Mouse (Mus musculus) forebrain, embryonic 15.5 days (tissue): ENCODE data around the gene Prkg1. TPM values are rescaled to one million over a fixed set of nuclear protein-coding genes. Genes with fewer than 3 reads are reported as not detected.

Experiments used
- ATAC-seq: fragments of 200-750 bp; cut with Nextera tagmentation; replicated peaks from 2 replicates; pipeline ENCODE4 v1.8.0; 2017; ENCODE audit warnings: mild to moderate bottlenecking, moderate TSS enrichment, moderate library complexity
- H3K27ac ChIP-seq: fragments of 300-500 bp; sonication (generic); replicated peaks from 2 replicates; pipeline ENCODE4 v1.5.1; 2015; ENCODE audit warnings: mild to moderate bottlenecking, inconsistent platforms
- H3K27me3 ChIP-seq: fragments of 300-500 bp; sonication (generic); 2 replicates; pipeline ENCODE4 v1.6.1; 2015; ENCODE audit warnings: inconsistent platforms
- H3K36me3 ChIP-seq: fragments of 300-500 bp; sonication (generic); 2 replicates; pipeline ENCODE4 v1.6.1; 2015; ENCODE audit warnings: mild to moderate bottlenecking, inconsistent platforms
- H3K4me1 ChIP-seq: fragments of 300-500 bp; sonication (generic); 2 replicates; pipeline ENCODE4 v1.6.1; 2015; ENCODE audit warnings: inconsistent platforms
- H3K4me2 ChIP-seq: fragments of 300-500 bp; sonication (generic); replicated peaks from 2 replicates; pipeline ENCODE4 v1.6.1; 2015; ENCODE audit warnings: mild to moderate bottlenecking, inconsistent platforms
- H3K4me3 ChIP-seq: fragments of 300-500 bp; sonication (generic); 2 replicates; pipeline ENCODE4 v1.5.1; 2015; ENCODE audit warnings: mild to moderate bottlenecking, inconsistent platforms
- H3K9ac ChIP-seq: fragments of 300-500 bp; sonication (generic); replicated peaks from 2 replicates; pipeline ENCODE4 v1.6.1; 2015; ENCODE audit warnings: mild to moderate bottlenecking, inconsistent platforms
- H3K9me3 ChIP-seq: fragments of 300-500 bp; sonication (generic); 2 replicates; pipeline ENCODE4 v1.6.1; 2016; ENCODE audit warnings: inconsistent platforms
- WGBS: fragments of 180-500 bp; shearing (Covaris S2); methylation state at CpG from one replicate; pipeline ENCODE4 v1.1.7; 2015; ENCODE audit warnings: mixed read lengths; 5-methylcytosine and 5-hydroxymethylcytosine counted together
- polyA plus RNA-seq: library from polyadenylated mRNA; unstranded; fragments of >200 nt; fragmentation: Nextera tagmentation; extraction: Ambion mirVana; gene quantifications from 2 replicates; pipeline ENCODE4 v1.2.1, GENCODE M21; 2015

Prkg1 gene
- polyA plus RNA-seq, 1 experiment from 2014 or later, result 2.2 TPM

DNA sequence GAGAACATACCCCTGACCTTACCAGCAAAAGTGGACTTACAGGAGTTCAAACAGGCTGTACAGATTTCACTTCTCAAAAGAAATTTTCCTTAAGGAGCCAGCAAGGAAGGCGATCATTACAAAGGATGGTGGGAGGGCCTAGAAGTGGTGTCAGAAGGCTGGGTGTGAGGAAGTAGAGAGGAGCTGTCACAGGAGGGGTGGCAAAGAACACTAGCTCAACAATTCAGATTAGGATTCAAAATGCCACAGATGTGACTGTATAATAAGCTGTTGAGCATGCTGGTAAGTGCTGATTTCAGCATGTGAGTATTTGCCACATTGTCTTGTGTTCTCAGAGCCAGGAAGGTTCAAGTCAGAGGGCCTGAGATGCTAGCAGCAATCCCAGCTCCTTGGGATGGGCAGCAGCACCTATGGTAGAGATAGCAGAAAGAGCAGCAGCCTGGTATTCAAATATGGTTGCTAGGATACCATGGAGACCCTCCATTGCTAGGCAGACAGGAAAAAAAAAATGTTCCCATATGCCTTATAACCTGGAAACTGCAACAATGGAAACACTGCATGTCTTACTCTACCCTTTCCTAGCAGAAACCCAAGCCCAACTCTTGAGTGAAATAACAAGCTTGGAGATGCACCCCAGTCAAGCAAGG lies 106.0 kb downstream of the Prkg1 start:
- no peak overlapping the region for H3K27ac ChIP-seq
- no peak overlapping the region for H3K9ac ChIP-seq
- no peaks in the 10 kb centered on the region for H3K36me3 ChIP-seq
- H3K4me1 ChIP-seq, result peaks cover 13% of the 10 kb centered on the region
- H3K4me3 ChIP-seq, result no peak overlapping the region
- H3K27me3 ChIP-seq, result no peaks in the 10 kb centered on the region
- no peaks in the 10 kb centered on the region for H3K9me3 ChIP-seq
- H3K4me2 ChIP-seq, result no peak overlapping the region
- no peak; the same call in 1 of the 2 replicates for ATAC-seq
- WGBS, result 61% methylated on average over 1 of the region's 1 CpGs

DNA sequence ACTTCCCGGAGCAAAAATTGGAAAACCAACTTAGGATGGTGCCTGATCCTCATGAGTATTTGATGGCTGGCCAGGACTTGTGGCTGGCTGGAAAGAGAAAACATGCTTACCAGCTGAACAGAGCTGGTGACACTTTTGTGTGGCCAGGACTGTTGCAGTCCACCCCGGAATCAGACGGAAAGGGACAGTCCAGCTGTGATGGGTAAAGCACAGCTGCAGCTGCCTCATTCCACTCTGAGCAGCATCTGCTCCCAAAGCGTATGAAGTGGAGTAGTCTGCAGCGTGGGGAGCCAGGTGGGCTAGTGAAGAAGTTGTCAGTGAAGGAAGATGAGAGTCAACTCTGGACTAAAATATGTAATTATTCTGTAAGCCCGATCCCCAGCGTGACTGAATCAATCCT lies 108.6 kb downstream of the Prkg1 start:
- Histone ChIP-seq H3K4me2 (no peak overlapping the region), H3K9ac (no peak overlapping the region), H3K9me3 (no peaks in the 10 kb centered on the region), H3K4me3 (no peak overlapping the region), H3K36me3 (no peaks in the 10 kb centered on the region), H3K27ac (no peak overlapping the region), H3K4me1 (peaks cover 6% of the 10 kb centered on the region; the same call in 1 of the 2 replicates), H3K27me3 (no peaks in the 10 kb centered on the region)
- 83% methylated on average over 7 of the region's 7 CpGs for WGBS
- ATAC-seq, result peak; percentile 63; the same call in 1 of the 2 replicates

DNA sequence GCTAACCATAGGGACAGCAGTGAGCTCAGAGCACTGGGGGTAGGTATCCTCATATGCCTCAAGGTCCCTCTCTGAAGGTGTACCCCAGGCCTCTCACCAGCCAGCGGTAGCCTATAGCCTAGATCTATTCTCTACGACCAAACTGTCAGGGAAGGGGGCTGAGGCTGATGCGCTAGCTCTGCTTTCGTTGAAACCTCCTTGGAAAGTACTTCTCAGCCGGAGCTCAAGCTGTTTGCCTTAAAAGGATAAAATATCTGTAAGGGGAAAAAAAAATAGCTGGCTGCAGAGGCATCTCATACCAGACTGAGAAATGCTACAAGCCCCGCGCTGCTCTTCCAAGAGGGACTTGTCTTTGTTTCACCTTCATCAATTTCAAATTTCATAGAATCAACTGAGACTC lies 109.0 kb downstream of the Prkg1 start:
- ATAC-seq, result no peak
- no peaks in the 10 kb centered on the region for H3K9me3 ChIP-seq
- no peak overlapping the region for H3K9ac ChIP-seq
- WGBS, result 79% methylated on average over 7 of the region's 7 CpGs
- H3K27me3 ChIP-seq, result no peaks in the 10 kb centered on the region
- H3K4me1 ChIP-seq, result peaks cover 6% of the 10 kb centered on the region; the same call in 1 of the 2 replicates
- H3K36me3 ChIP-seq, result no peaks in the 10 kb centered on the region
- no peak overlapping the region for H3K4me3 ChIP-seq
- H3K4me2 ChIP-seq, result no peak overlapping the region
- no peak overlapping the region for H3K27ac ChIP-seq

GRCm38 (mm10) chr19:31654022-31654421 lies 110.8 kb downstream of the Prkg1 start:
- no peak for ATAC-seq
- Histone ChIP-seq H3K36me3 (no peaks in the 10 kb centered on the region), H3K4me3 (no peak overlapping the region), H3K27me3 (no peaks in the 10 kb centered on the region), H3K4me2 (no peak overlapping the region), H3K27ac (no peak overlapping the region), H3K4me1 (peaks cover 4% of the 10 kb centered on the region; the same call in 1 of the 2 replicates), H3K9me3 (no peaks in the 10 kb centered on the region), H3K9ac (no peak overlapping the region)
- whole genome bisulfite sequencing, result 69% methylated on average over 6 of the region's 6 CpGs

GRCm38 (mm10) chr19:31650452-31650851 lies 114.4 kb downstream of the Prkg1 start:
- Histone ChIP-seq H3K4me3 (no peak overlapping the region), H3K36me3 (no peaks in the 10 kb centered on the region), H3K27me3 (no peaks in the 10 kb centered on the region), H3K4me1 (no peaks in the 10 kb centered on the region), H3K9me3 (no peaks in the 10 kb centered on the region), H3K27ac (no peak overlapping the region), H3K4me2 (no peak overlapping the region), H3K9ac (no peak overlapping the region)
- ATAC-seq, result no peak
- WGBS, result 91% methylated on average over 4 of the region's 4 CpGs

- ATAC-seq, result no peak
- Histone ChIP-seq H3K4me2 (no peak overlapping the region), H3K9ac (no peak overlapping the region), H3K9me3 (no peaks in the 10 kb centered on the region), H3K36me3 (no peaks in the 10 kb centered on the region), H3K4me1 (no peaks in the 10 kb centered on the region), H3K27ac (no peak overlapping the region), H3K4me3 (no peak overlapping the region), H3K27me3 (no peaks in the 10 kb centered on the region)
- 60% methylated on average over 2 of the region's 2 CpGs for WGBS
Observed at GRCm38 (mm10) chr19:31647492-31647891, 117.3 kb downstream of the Prkg1 start.

GRCm38 (mm10) chr19:31630899-31631869 lies 133.6 kb downstream of the Prkg1 start:
- Histone ChIP-seq H3K9me3 (no peaks in the 10 kb centered on the region), H3K4me3 (no peak overlapping the region), H3K9ac (no peak overlapping the region), H3K27ac (no peak overlapping the region), H3K36me3 (no peaks in the 10 kb centered on the region), H3K4me2 (no peak overlapping the region), H3K4me1 (peaks cover 10% of the 10 kb centered on the region), H3K27me3 (no peaks in the 10 kb centered on the region)
- ATAC-seq, result no peak; the same call in 1 of the 2 replicates
- 18% methylated on average over 8 of the region's 8 CpGs for WGBS

- WGBS, result 95% methylated on average over 1 of the region's 1 CpGs
- Histone ChIP-seq H3K27ac (no peak overlapping the region), H3K9ac (no peak overlapping the region), H3K36me3 (no peaks in the 10 kb centered on the region), H3K9me3 (no peaks in the 10 kb centered on the region), H3K4me2 (no peak overlapping the region), H3K4me1 (no peaks in the 10 kb centered on the region), H3K4me3 (no peak overlapping the region), H3K27me3 (no peaks in the 10 kb centered on the region)
- no peak for ATAC-seq
Observed at GRCm38 (mm10) chr19:31621716-31622115, 143.1 kb downstream of the Prkg1 start.

- Histone ChIP-seq H3K4me1 (no peaks in the 10 kb centered on the region), H3K9ac (no peak overlapping the region), H3K4me2 (no peak overlapping the region), H3K4me3 (no peak overlapping the region), H3K27me3 (no peaks in the 10 kb centered on the region), H3K27ac (no peak overlapping the region), H3K9me3 (no peaks in the 10 kb centered on the region), H3K36me3 (no peaks in the 10 kb centered on the region)
- ATAC-seq, result no peak
- WGBS, result 77% methylated on average over 4 of the region's 4 CpGs
Observed at GRCm38 (mm10) chr19:31616830-31617229, 148.0 kb downstream of the Prkg1 start.

- Histone ChIP-seq H3K4me1 (no peaks in the 10 kb centered on the region), H3K27me3 (no peaks in the 10 kb centered on the region), H3K4me3 (no peak overlapping the region), H3K4me2 (no peak overlapping the region), H3K27ac (no peak overlapping the region), H3K36me3 (no peaks in the 10 kb centered on the region), H3K9me3 (no peaks in the 10 kb centered on the region), H3K9ac (no peak overlapping the region)
- 67% methylated on average over 4 of the region's 4 CpGs for WGBS
- ATAC-seq, result no peak
Observed at GRCm38 (mm10) chr19:31616159-31616558, 148.7 kb downstream of the Prkg1 start.

DNA sequence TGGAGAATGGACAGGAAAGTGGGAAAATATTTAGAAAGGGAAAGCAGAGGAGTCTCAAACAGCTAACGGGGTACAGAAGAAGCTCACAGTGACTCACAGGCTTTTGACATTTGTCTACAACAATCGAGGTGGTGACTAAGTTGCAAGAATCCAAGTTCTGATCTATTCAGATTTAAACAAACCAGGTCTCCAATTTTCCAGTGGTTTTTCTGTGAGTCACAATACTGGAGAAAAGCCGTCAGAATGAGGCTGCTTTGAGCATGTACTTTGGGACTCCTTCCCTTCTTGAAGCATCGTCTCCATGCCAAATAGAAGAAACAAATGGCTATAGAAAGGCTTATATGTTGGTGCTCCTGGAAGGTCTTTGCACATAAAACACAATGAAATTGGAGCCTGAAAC lies 151.7 kb downstream of the Prkg1 start:
- H3K36me3 ChIP-seq, result no peaks in the 10 kb centered on the region
- no peaks in the 10 kb centered on the region for H3K9me3 ChIP-seq
- H3K9ac ChIP-seq, result no peak overlapping the region
- no peak overlapping the region for H3K27ac ChIP-seq
- 76% methylated on average over 4 of the region's 4 CpGs for WGBS
- ATAC-seq, result no peak
- H3K4me2 ChIP-seq, result no peak overlapping the region
- no peaks in the 10 kb centered on the region for H3K4me1 ChIP-seq
- no peak overlapping the region for H3K4me3 ChIP-seq
- no peaks in the 10 kb centered on the region for H3K27me3 ChIP-seq

- no peaks in the 10 kb centered on the region for H3K9me3 ChIP-seq
- no peaks in the 10 kb centered on the region for H3K36me3 ChIP-seq
- no peak overlapping the region for H3K4me3 ChIP-seq
- H3K4me1 ChIP-seq, result no peaks in the 10 kb centered on the region
- ATAC-seq, result no peak
- whole genome bisulfite sequencing, result 94% methylated on average over 8 of the region's 8 CpGs
- no peak overlapping the region for H3K9ac ChIP-seq
- no peak overlapping the region for H3K27ac ChIP-seq
- H3K4me2 ChIP-seq, result no peak overlapping the region
- no peaks in the 10 kb centered on the region for H3K27me3 ChIP-seq
Observed at GRCm38 (mm10) chr19:31602578-31602977, 162.3 kb downstream of the Prkg1 start.
